Mouse (Mus musculus): ENCODE results near the gene Taco1.

The Taco1 gene

GRCm38 (mm10) chr11:106065923-106066571 lies at the start of gene Taco1:
TSS of gene Taco1 (plus strand) at chr11:106066061.
- in situ Hi-C loops (cut with MboI, MseI): no loop called here

DNA sequence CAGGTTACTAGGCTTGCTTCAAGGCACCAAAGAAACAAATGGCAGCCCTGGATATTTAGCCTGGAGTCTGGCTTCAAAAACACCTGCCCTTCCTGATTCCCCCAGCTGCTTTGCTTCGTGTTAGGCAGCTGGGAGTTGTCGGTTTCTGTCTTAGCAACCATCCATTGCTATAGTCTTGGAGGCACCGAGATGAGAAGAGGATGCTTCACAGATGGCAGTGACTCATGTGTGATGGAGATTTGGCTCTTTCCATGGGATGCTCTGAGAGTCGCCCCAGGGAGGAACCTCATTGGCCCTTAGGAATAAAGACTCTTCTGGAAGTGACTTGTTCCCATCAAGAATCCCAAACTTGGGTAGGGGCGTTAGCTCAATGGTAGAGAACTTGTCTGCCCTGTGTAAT lies 49.4 kb upstream of the Taco1 start:
- in situ Hi-C loops (cut with MboI, MseI): no loop called here

DNA sequence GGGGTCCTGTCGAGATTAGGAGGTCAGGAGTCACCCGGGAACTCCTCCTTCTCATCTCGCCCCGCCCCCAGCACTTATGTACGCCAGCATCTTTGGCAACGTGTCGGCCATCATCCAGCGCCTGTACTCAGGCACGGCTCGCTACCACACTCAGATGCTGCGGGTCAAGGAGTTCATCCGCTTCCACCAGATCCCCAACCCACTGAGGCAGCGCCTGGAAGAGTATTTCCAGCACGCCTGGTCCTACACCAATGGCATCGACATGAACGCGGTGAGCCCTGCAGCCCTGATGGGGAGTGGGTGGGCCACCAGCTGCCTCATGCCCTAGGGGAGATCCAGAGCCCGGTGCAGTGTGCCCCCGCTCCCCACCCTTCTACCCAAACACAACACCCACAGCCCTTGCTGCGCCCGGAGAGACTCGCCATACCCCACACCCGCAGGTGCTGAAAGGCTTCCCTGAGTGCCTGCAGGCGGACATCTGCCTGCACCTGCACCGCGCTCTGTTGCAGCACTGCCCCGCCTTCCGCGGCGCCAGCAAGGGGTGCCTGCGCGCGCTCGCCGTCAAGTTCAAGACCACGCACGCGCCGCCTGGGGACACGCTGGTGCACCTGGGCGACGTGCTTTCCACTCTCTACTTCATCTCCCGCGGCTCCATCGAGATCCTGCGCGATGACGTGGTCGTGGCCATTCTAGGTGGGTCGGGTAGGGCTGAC lies 45.7 kb upstream of the Taco1 start:
- in situ Hi-C loops (cut with MboI, MseI): no loop called here

DNA sequence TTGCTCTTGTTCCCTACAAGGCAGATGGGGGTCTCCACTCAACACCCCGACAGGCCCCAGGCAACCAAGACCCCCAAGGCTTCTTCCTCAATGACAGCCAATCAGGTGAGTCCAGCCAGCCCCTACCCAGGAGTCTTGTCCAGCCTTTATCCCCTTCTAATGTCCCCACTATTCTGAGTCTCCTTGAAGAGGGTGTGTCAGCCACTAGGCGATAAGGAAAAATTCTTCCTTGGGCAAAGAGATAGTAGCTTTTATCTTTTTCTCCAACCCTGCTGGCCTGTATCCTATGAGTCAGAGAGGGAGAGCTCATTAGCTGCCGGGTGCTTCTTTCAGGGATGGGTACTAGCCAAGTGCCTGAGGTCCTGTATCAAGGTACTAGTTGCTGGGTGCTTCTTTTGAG lies 40.1 kb upstream of the Taco1 start:
- in situ Hi-C loops (cut with MboI, MseI): loop anchor here (25.0 kb wide), 1 partner anchor 1562 kb away; no protein-coding TSS in a partner anchor

GRCm38 (mm10) chr11:106026465-106027151 lies 39.3 kb upstream of the Taco1 start:
- in situ Hi-C loops (cut with MboI, MseI): loop anchor here (25.0 kb wide), 1 partner anchor 1561 kb away; no protein-coding TSS in a partner anchor

DNA sequence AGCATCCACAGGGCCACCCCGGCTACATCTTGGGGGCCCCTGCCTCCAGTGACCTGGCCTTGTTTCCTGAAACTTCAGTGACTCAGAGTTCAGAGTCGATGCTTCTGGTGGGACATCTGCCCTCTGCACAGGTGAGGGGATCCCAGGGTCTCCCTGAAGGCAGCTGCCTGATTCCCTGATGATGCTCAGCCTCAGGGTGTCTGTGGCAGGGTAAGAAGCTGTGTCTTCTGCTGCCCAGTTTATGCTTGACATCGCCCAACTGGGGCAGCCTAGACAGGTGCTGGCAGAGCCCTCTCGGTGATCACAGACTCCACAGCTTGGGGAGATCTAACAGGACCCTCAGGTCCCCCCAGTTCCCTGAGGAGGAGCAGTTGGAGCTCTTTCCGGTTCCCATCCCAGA lies 38.3 kb upstream of the Taco1 start:
- in situ Hi-C loops (cut with MboI, MseI): loop anchor here (25.0 kb wide), 1 partner anchor 1560 kb away; no protein-coding TSS in a partner anchor

- in situ Hi-C loops (cut with MboI, MseI): loop anchor here (25.0 kb wide), 1 partner anchor 1555 kb away; no protein-coding TSS in a partner anchor
Measured at GRCm38 (mm10) chr11:106032074-106032473, 33.8 kb upstream of the Taco1 start.

DNA sequence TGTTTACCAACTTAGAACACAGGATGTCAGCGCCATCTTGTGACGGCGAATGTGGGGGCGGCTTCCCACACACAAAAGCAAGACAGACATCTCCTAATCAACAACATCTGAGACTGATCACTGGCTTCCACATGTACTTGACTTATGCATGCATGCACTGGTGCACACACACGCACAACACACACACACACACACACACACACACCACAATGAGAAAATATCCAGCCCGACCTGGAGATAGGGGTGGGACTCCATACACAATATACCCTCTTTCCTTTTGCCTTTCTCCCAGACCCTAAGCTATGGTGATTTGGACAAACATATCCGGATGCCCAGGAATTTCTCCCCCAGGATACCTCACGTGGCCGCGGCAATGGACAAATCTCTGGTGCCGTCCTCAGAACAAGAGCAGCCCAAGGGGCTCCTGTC lies 32.4 kb upstream of the Taco1 start:
- in situ Hi-C loops (cut with MboI, MseI): loop anchor here (25.0 kb wide), 1 partner anchor 1554 kb away; no protein-coding TSS in a partner anchor

GRCm38 (mm10) chr11:106034986-106035385 lies 30.9 kb upstream of the Taco1 start:
- in situ Hi-C loops (cut with MboI, MseI): loop anchor here (25.0 kb wide), 1 partner anchor 1552 kb away; no protein-coding TSS in a partner anchor

GRCm38 (mm10) chr11:106036548-106037417 lies 29.1 kb upstream of the Taco1 start, which contains the start of gene Dcaf7:
TSS of gene Dcaf7 (plus strand) at chr11:106036872.
- in situ Hi-C loops (cut with MboI, MseI): loop anchor here (25.0 kb wide), 1 partner anchor 1551 kb away; no protein-coding TSS in a partner anchor

- in situ Hi-C loops (cut with MboI, MseI): loop anchor here (25.0 kb wide), 1 partner anchor 1550 kb away; no protein-coding TSS in a partner anchor
Measured at GRCm38 (mm10) chr11:106037418-106037751, 28.5 kb upstream of the Taco1 start.

DNA sequence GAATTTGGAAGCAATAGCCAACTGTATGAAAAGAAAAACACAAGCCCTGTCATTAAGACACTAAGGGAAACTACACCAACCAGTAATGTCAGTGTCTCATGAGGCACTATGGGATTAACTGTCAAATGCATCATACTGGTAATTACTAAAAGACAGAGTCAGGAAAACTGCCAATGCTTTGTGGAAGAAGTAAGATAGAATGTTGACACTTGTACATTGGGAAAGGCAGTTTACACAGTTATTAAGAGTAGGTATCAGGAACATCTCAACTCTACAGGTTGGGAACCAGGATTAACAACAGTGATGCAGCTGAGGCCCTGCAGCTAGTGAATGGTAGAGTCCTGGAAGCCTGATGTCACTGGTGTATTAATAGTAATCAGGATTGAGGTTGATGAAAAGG lies 21.5 kb upstream of the Taco1 start:
- in situ Hi-C loops (cut with MboI, MseI): loop anchor here (25.0 kb wide), 1 partner anchor 1543 kb away; no protein-coding TSS in a partner anchor

- in situ Hi-C loops (cut with MboI, MseI): loop anchor here (25.0 kb wide), 1 partner anchor 1542 kb away; no protein-coding TSS in a partner anchor
Measured at GRCm38 (mm10) chr11:106045256-106045655, 20.6 kb upstream of the Taco1 start.

DNA sequence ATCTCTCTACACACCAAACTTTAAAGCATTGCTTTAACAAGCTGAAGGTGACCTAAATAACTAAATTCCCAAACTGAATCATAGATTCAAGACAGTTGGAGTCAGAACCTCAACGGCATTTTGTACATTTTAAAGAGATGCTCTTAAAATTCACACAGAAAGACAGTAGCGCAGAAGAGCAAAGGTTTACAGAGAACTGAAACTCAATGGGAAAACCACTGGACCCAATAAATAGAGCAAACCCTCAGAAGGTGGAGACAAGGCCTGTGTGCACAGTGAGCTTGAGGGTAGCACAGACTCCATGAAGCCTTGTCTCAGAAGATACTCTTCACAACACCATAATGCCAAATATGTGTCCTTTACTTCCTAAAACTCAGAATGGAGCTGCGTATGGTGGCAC lies 20.1 kb upstream of the Taco1 start:
- in situ Hi-C loops (cut with MboI, MseI): loop anchor here (25.0 kb wide), 1 partner anchor 1542 kb away; no protein-coding TSS in a partner anchor

- in situ Hi-C loops (cut with MboI, MseI): loop anchor here (25.0 kb wide), 1 partner anchor 1541 kb away; no protein-coding TSS in a partner anchor
Measured at GRCm38 (mm10) chr11:106046584-106046983, 19.3 kb upstream of the Taco1 start.

DNA sequence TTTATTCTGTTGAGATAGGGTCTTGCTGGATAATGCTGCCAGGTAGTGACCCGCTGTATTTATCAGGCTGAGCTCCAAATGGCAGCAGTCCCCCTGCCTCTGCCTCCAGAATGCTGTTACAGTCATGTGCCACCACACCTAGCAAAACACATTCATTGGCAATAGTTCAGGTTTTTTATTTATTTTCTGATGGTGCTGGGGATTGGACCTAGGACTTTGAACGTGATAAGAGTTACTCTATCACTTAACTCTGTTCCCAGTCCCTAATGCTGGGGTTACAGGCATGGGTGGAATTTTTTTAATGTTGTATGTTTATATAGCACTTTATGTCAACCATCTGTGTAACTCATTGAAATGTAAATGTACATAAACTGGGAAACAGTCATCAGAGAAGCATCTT lies 11.9 kb upstream of the Taco1 start:
- in situ Hi-C loops (cut with MboI, MseI): no loop called here

- in situ Hi-C loops (cut with MboI, MseI): no loop called here
Measured at GRCm38 (mm10) chr11:106054600-106054999, 11.3 kb upstream of the Taco1 start.

DNA sequence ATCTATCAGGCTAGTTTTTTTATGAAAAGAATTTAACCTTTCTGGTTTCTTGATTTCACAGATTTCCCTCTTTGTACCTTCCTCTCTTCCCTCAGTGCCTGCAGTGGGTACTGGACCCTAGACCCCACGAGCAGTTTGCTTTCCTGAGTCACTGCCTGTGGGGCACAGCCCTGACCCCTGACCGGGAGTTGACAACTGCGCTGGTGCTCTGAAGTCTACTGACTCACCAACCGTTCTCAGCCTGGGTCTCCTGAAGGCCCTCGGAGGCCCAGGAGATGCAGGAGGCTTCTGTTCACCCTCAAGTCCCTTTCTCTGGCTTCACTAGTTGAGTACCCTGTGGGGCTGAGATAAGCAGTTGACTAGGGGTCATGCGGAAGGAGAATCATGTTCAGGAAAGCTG lies 10.5 kb upstream of the Taco1 start:
- in situ Hi-C loops (cut with MboI, MseI): no loop called here

DNA sequence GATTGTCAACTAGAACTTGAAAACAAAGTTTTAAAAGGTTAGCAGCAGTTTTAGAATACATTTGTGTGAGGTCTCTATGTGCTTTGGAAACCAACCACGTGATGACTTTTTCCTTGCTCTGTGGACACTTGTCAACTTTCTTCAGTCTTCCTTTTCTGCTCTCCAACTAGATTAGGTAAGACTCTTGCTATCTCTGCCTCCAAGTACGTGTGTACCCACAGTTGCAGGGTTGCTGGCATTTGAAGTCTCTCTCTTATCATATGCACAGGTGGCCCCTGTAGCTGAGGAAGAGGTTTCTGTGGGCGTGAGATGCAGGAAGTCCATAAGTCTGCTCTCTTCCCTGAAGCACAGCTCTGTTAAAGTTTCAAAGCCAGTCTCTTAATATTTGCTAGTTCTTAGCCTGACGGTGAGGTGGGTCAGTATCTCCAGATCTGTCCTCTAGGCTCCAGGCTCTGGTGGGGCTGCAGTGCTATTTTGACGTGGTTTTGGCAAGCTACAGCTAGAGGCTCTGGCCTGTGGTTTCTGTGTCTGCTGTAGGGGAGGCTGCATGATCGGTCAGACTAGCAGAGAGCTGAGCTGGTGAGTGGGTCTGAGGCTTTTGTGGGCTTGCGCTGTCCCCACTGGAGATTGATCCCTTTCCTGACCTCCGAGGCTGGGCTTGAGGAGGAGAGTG lies 8.9 kb upstream of the Taco1 start:
- in situ Hi-C loops (cut with MboI, MseI): no loop called here

GRCm38 (mm10) chr11:106058020-106058419 lies 7.8 kb upstream of the Taco1 start:
- in situ Hi-C loops (cut with MboI, MseI): no loop called here

Data from T-helper 1 cell (primary cell).